Mouse (Mus musculus) left cerebral cortex, postnatal 25 days (tissue): ENCODE data around the gene Ipo4. TPM values are rescaled to one million over a fixed set of nuclear protein-coding genes. Genes with fewer than 3 reads are reported as not detected.

Experiments used
- DNase-seq, 2 experiments: peaks; one replicate each; pipeline ENCODE4 v3.0.0; 2022; ENCODE audit warnings: low spot score in 2 of 2, mixed read lengths in 1 of 2
- intact Hi-C: fragments of 180-260 bp; cut with DNase I; formaldehyde crosslinking; loops from one replicate; pipeline ENCODE4 v1.15.1; 2025
- total RNA-seq, 2 experiments: library from RNA; stranded (reverse); gene quantifications; 2 replicates each; pipeline ENCODE4 v1.2.3; 2021

Ipo4 gene
- total RNA-seq, 2 experiments from 2014 or later = 117 TPM

GRCm38 (mm10) chr14:55640816-55641215, 5.1 kb upstream of the Ipo4 start:
- DNase-seq = no peak
- intact Hi-C loops = no loop called here

- intact Hi-C loops = loop anchor here (5.0 kb wide), 1 partner anchor 45 kb away; the partner anchor contains the start of genes Psme2 and Rnf31
- no peak for DNase-seq
Observed at GRCm38 (mm10) chr14:55637795-55638194, 2.0 kb upstream of the Ipo4 start, which contains the start of gene Gm49378. Gene Gm49378, minus strand, starts transcription at chr14:55637895.

GRCm38 (mm10) chr14:55634874-55635522, 759 bp downstream of the Ipo4 start:
- intact Hi-C loops = loop anchor here (2.0 to 5.0 kb wide), 2 partner anchors 30 to 43 kb away; partner anchors contain the start of genes Psme2 and Rnf31
- DNase-seq = peak; percentile 17 to 42

GRCm38 (mm10) chr14:55629312-55629711, 6.4 kb downstream of the Ipo4 start:
- peak in 1 of 2 experiments; percentile 34 for DNase-seq
- intact Hi-C loops = loop anchor here (1.0 kb wide), 1 partner anchor 114 kb away; no protein-coding TSS in a partner anchor

- intact Hi-C loops = no loop called here
- DNase-seq = no peak
Observed at GRCm38 (mm10) chr14:55628077-55628827, 7.5 kb downstream of the Ipo4 start.

GRCm38 (mm10) chr14:55618486-55619195, 17.1 kb downstream of the Ipo4 start:
- DNase-seq = no peak
- intact Hi-C loops = no loop called here

- intact Hi-C loops = no loop called here
- peak in 1 of 2 experiments; percentile 19 for DNase-seq
Observed at GRCm38 (mm10) chr14:55617822-55618221, 17.9 kb downstream of the Ipo4 start, which contains the start of gene Rec8. Gene Rec8, plus strand, starts transcription at chr14:55618037.

GRCm38 (mm10) chr14:55616844-55617243, 18.9 kb downstream of the Ipo4 start:
- no peak for DNase-seq
- intact Hi-C loops = no loop called here

- no peak for DNase-seq
- intact Hi-C loops = no loop called here
Observed at GRCm38 (mm10) chr14:55615876-55616275, 19.9 kb downstream of the Ipo4 start.

- no peak for DNase-seq
- intact Hi-C loops = no loop called here
Observed at GRCm38 (mm10) chr14:55614565-55615178, 21.1 kb downstream of the Ipo4 start.

GRCm38 (mm10) chr14:55613346-55613745, 22.4 kb downstream of the Ipo4 start:
- intact Hi-C loops = no loop called here
- DNase-seq = no peak

- intact Hi-C loops = no loop called here
- DNase-seq = no peak
Observed at GRCm38 (mm10) chr14:55608339-55608738, 27.4 kb downstream of the Ipo4 start.

GRCm38 (mm10) chr14:55605743-55606459, 29.9 kb downstream of the Ipo4 start:
- intact Hi-C loops = loop anchor here (2.0 kb wide), 1 partner anchor 29 kb away; the partner anchor contains the start of gene Ipo4
- no peak for DNase-seq

- intact Hi-C loops = loop anchor here (2.0 kb wide), 1 partner anchor 30 kb away; the partner anchor contains the start of gene Ipo4
- DNase-seq = no peak
Observed at GRCm38 (mm10) chr14:55604823-55605222, 30.9 kb downstream of the Ipo4 start.

- DNase-seq = peak; percentile 83 to 92
- intact Hi-C loops = loop anchor here (2.0 kb wide), 1 partner anchor 31 kb away; the partner anchor contains the start of gene Ipo4
Observed at GRCm38 (mm10) chr14:55603633-55604576, 31.9 kb downstream of the Ipo4 start.

- DNase-seq = no peak
- intact Hi-C loops = no loop called here
Observed at GRCm38 (mm10) chr14:55603271-55603632, 32.5 kb downstream of the Ipo4 start, which contains the start of gene Irf9. Gene Irf9, plus strand, starts transcription at chr14:55603571.

- DNase-seq = no peak
- intact Hi-C loops = no loop called here
Observed at GRCm38 (mm10) chr14:55598521-55599390, 37.0 kb downstream of the Ipo4 start.
